Mouse (Mus musculus) left cerebral cortex, adult 11 months (tissue): Measurements from ENCODE around the gene Acap1.
A peak's percentile ranks its signal among the peaks of the same experiment; 100 is the strongest.
"Not testable (repeated sequence)": the region's sequence is repeated elsewhere in the genome, so short reads cannot be mapped to it uniquely, and the experiment has no call there.

Experiments used
- DNase-seq: peaks from one replicate; pipeline ENCODE4 v3.0.0; 2022; ENCODE audit warnings: low spot score

Acap1 gene

GRCm38 (mm10) chr11:69876186-69876585, 19.2 kb downstream of the Acap1 start:
- DNase-seq = no peak

- no peak for DNase-seq
Measured at GRCm38 (mm10) chr11:69872451-69872850, 22.9 kb downstream of the Acap1 start.

- DNase-seq = no peak
Measured at GRCm38 (mm10) chr11:69871822-69872221, 23.5 kb downstream of the Acap1 start.

- no peak for DNase-seq
Measured at GRCm38 (mm10) chr11:69870289-69871069, 24.9 kb downstream of the Acap1 start.

- no peak for DNase-seq
Measured at GRCm38 (mm10) chr11:69867335-69867734, 28.0 kb downstream of the Acap1 start.

- DNase-seq = no peak
Measured at GRCm38 (mm10) chr11:69865561-69865960, 29.8 kb downstream of the Acap1 start.

- no peak for DNase-seq
Measured at GRCm38 (mm10) chr11:69864138-69864860, 31.0 kb downstream of the Acap1 start.

- not testable (repeated sequence) for DNase-seq
Measured at GRCm38 (mm10) chr11:69863729-69864128, 31.6 kb downstream of the Acap1 start.

- no peak for DNase-seq
Measured at GRCm38 (mm10) chr11:69858113-69858998, 37.0 kb downstream of the Acap1 start, which contains the start of gene Tnk1. TSS of gene Tnk1 (minus strand) at chr11:69858730.

GRCm38 (mm10) chr11:69855347-69855746, 40.0 kb downstream of the Acap1 start:
- DNase-seq = no peak

- no peak for DNase-seq
Measured at GRCm38 (mm10) chr11:69854680-69855079, 40.7 kb downstream of the Acap1 start.

GRCm38 (mm10) chr11:69853994-69854393, 41.3 kb downstream of the Acap1 start:
- no peak for DNase-seq

GRCm38 (mm10) chr11:69850754-69851153, 44.6 kb downstream of the Acap1 start:
- no peak for DNase-seq

- DNase-seq = no peak
Measured at GRCm38 (mm10) chr11:69849884-69850283, 45.5 kb downstream of the Acap1 start.

GRCm38 (mm10) chr11:69849128-69849527, 46.2 kb downstream of the Acap1 start:
- DNase-seq = no peak

- no peak for DNase-seq
Measured at GRCm38 (mm10) chr11:69848021-69848420, 47.3 kb downstream of the Acap1 start.

- no peak for DNase-seq
Measured at GRCm38 (mm10) chr11:69846738-69847688, 48.3 kb downstream of the Acap1 start.

- peak; percentile 69 for DNase-seq
Measured at GRCm38 (mm10) chr11:69846198-69846680, 49.1 kb downstream of the Acap1 start, which contains the start of gene Plscr3. TSS of gene Plscr3 (plus strand) at chr11:69846376.

GRCm38 (mm10) chr11:69838714-69839104, 56.6 kb downstream of the Acap1 start:
- no peak for DNase-seq

GRCm38 (mm10) chr11:69837952-69838713, 57.2 kb downstream of the Acap1 start, which contains the start of gene Tmem256:
TSS of gene Tmem256 (plus strand) at chr11:69838514.
- peak; percentile 98 for DNase-seq
